Mouse (Mus musculus): Measurements from ENCODE around the gene Clstn2.

DNA sequence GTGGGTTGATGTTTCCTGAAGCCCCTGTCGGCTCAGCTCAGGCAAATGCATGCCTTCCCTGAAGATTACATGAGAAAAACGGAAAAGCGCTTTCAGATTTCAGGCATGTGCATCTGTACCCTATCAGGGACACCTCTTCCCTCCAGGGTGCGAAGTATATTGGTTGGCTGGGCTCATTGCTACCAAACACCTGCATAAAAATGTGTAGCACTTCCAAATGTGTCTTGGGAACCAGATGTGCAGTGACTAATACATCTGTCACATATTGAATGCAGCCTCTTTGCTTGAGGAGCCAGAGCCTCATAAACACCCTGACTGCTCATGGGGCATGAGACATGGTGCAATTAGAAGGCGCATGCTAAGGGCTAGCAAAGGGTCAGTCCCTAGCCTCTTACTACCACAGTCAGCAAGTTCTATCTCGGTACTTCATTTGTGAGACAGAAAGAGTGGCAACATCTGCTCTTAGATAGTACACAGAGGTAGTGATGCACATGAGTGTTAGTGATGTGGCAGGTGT is 267.7 kb downstream of the Clstn2 start:
- TF ChIP-seq CTCF (IDR thresholded peaks at IDR 0.05; ENCODE audit: extremely low read depth, insufficient read length, insufficient replicate concordance, low read depth, low read length) = no peak
- no peak for TF ChIP-seq POLR2A (IDR thresholded peaks at IDR 0.05; ENCODE audit: low read depth, low read length)

Data from small intestine, adult 2 months (tissue).